ENCODE assay signal across 8 mouse cellular contexts in the genomic region with DNA sequence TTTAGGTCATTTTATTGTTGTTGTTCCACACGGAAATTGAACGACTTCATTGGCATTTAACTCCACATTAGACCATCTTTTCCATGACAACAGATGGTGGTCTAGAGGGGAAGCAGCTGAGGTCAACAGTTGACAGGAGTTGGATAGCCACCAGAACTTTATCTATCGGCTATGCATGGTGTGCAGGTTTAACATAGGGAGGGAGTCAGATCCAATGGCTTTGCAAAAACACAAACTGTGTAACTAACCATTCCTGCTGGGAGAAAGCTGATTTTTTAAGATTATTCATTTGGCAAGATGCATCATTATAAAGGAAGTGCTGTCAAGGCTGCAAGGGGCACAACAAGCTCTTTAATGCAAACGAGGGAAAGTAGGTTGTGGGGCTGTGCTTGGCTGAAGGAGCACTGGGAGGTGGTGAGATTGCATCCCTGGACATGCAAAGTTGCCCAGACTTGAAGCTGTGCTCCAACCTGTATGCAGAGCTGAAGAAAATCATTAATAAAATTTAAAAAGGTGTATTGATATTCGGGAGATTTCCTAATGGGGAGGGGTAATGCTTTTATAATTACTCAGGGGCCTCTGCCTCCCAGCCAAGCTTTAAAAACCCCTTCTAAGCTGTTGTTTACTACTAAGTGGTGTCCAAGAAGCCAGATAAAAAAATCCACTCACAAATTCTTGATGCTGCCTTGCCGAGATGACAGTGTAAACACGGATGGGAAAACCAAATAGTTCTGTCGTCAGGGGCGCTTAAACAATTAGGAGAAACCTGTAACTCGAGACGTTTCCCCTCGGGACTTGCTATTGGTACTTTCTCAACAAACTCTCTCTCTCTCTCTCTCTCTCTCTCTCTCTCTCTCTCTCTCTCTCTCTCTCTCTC. TPM values are rescaled to one million over a fixed set of nuclear protein-coding genes. Genes with fewer than 3 reads are reported as not detected.
DNase-seq lines count a peak whose midpoint lies in the region; ATAC-seq and TF ChIP-seq lines count a peak whose summit lies in the region.

No protein-coding gene starts in this region.

- H3K9me3 ChIP-seq in embryonic facial prominence, embryonic 11.5 days (replicated peaks; ENCODE audit: control insufficient read depth, low read length) = no peaks in the 10 kb centered on the region
- no peaks in the 10 kb centered on the region for H3K9me3 ChIP-seq in intestine, embryonic 16.5 days (ENCODE audit: control insufficient read depth, low read length)
- no peaks in the 10 kb centered on the region for H3K9me3 ChIP-seq in neural tube, embryonic 13.5 days

- 0 out of 2 replicates have a peak overlapping the region, but pooled peaks have one; percentile 69 for H3K4me2 ChIP-seq in embryonic facial prominence, embryonic 11.5 days (ENCODE audit: low read depth, low read length)
- peak overlapping the region; percentile 77 for H3K4me2 ChIP-seq in intestine, embryonic 16.5 days (ENCODE audit: low read depth, low read length)
- H3K4me2 ChIP-seq in neural tube, embryonic 13.5 days = peak overlapping the region; percentile 89

- H3K36me3 ChIP-seq in embryonic facial prominence, embryonic 11.5 days (replicated peaks; ENCODE audit: control insufficient read depth, insufficient read depth, low read depth, low read length) = no peaks in the 10 kb centered on the region
- no peaks in the 10 kb centered on the region for H3K36me3 ChIP-seq in intestine, embryonic 16.5 days (ENCODE audit: control insufficient read depth, insufficient read depth, low read length)
- H3K36me3 ChIP-seq in neural tube, embryonic 13.5 days = no peaks in the 10 kb centered on the region

- H3K4me1 ChIP-seq in embryonic facial prominence, embryonic 11.5 days (ENCODE audit: control insufficient read depth, insufficient read depth, low read length) = peaks cover 5% of the 10 kb centered on the region
- H3K4me1 ChIP-seq in intestine, embryonic 16.5 days (ENCODE audit: control insufficient read depth, insufficient read depth, low read length) = peaks cover 41% of the 10 kb centered on the region
- peaks cover 42% of the 10 kb centered on the region for H3K4me1 ChIP-seq in neural tube, embryonic 13.5 days (replicated peaks)

- TF ChIP-seq CTCF in layer of hippocampus, adult 2 months (conservative IDR thresholded peaks at IDR 0.05) = no peak

- no peak for ATAC-seq in embryonic facial prominence, embryonic 11.5 days (replicated peaks; ENCODE audit: insufficient number of reproducible peaks, low FRiP score, low TSS enrichment, low read depth)
- ATAC-seq in intestine, embryonic 16.5 days = no peak
- ATAC-seq in neural tube, embryonic 13.5 days (ENCODE audit: low read depth) = no peak

- DNase-seq in layer of hippocampus, adult 2 months (ENCODE audit: low spot score in 2 of 2) = no peak
- no peak for DNase-seq in layer of hippocampus, postnatal 10 days (ENCODE audit: low spot score in 2 of 2)
- DNase-seq in embryonic facial prominence, embryonic 11.5 days (ENCODE audit: low spot score) = peak; percentile 60
- no peak for DNase-seq in spleen, postnatal 14 days (ENCODE audit: low spot score in 2 of 2)
- DNase-seq in layer of hippocampus, adult 18-20 months (ENCODE audit: low spot score in 2 of 2) = no peak
- DNase-seq in spleen, postnatal 4 days (ENCODE audit: low spot score in 2 of 2) = no peak

- H3K9ac ChIP-seq in embryonic facial prominence, embryonic 11.5 days (replicated peaks; ENCODE audit: low read length) = no peak overlapping the region
- 0 out of 2 replicates have a peak overlapping the region, but pooled peaks have one; percentile 1 for H3K9ac ChIP-seq in intestine, embryonic 16.5 days (ENCODE audit: low read depth, low read length)
- no peak overlapping the region for H3K9ac ChIP-seq in neural tube, embryonic 13.5 days

- 7% methylated on average over 12 of the region's 12 CpGs for WGBS in embryonic facial prominence, embryonic 11.5 days
- WGBS in intestine, embryonic 16.5 days = 10% methylated on average over 12 of the region's 12 CpGs
- WGBS in neural tube, embryonic 13.5 days = 7% methylated on average over 12 of the region's 12 CpGs

- H3K27me3 ChIP-seq in embryonic facial prominence, embryonic 11.5 days (ENCODE audit: control insufficient read depth, insufficient read depth, low read length) = no peaks in the 10 kb centered on the region; the same call in 1 of the 2 replicates
- no peaks in the 10 kb centered on the region for H3K27me3 ChIP-seq in intestine, embryonic 16.5 days (replicated peaks; ENCODE audit: control insufficient read depth, insufficient read depth, low read length)
- H3K27me3 ChIP-seq in neural tube, embryonic 13.5 days = no peaks in the 10 kb centered on the region

- no peak overlapping the region for H3K27ac ChIP-seq in layer of hippocampus, adult 2 months
- no peak overlapping the region for H3K27ac ChIP-seq in embryonic facial prominence, embryonic 11.5 days (replicated peaks; ENCODE audit: low read depth, low read length)
- H3K27ac ChIP-seq in intestine, embryonic 16.5 days (ENCODE audit: low read length) = no peak overlapping the region
- peak overlapping the region; percentile 67; the same call in 1 of the 2 replicates for H3K27ac ChIP-seq in neural tube, embryonic 13.5 days (replicated peaks)

- H3K4me3 ChIP-seq in layer of hippocampus, adult 2 months = peak overlapping the region; percentile 22; the same call in 1 of the 2 replicates
- H3K4me3 ChIP-seq in embryonic facial prominence, embryonic 11.5 days (ENCODE audit: low read depth, low read length) = peak overlapping the region; percentile 60
- peak overlapping the region; percentile 67 for H3K4me3 ChIP-seq in intestine, embryonic 16.5 days (ENCODE audit: low read length)
- H3K4me3 ChIP-seq in neural tube, embryonic 13.5 days = peak overlapping the region; percentile 61

RNA-seq across cellular contexts. Expression of a gene that starts 1.3 kb away (rescaled TPM):
- 1 to 10 TPM; 3.1 to 3.5 TPM for total RNA-seq in layer of hippocampus, adult 2 months (2021)
- 1 to 10 TPM; 3.0 to 3.9 TPM for total RNA-seq in layer of hippocampus, postnatal 10 days (2021)
- polyA plus RNA-seq in embryonic facial prominence, embryonic 11.5 days (2014; fragmentation: Nextera tagmentation; extraction: Ambion mirVana) = 1.8 and 3.4 TPM in 2 replicates
- 1.9 and 2.5 TPM in 2 replicates for polyA plus RNA-seq in intestine, embryonic 16.5 days (2015; fragmentation: Nextera tagmentation; extraction: Ambion mirVana)
- polyA plus RNA-seq in neural tube, embryonic 13.5 days (2015; fragmentation: Nextera tagmentation; extraction: Ambion mirVana) = 6.6 TPM in 2 replicates
- total RNA-seq in layer of hippocampus, adult 18-20 months (2021) = 1 to 10 TPM; 2.6 to 3.3 TPM

RNA-seq across cellular contexts. Expression of a gene that starts 27.5 kb away (rescaled TPM):
- 10 to 100 TPM; 17.7 to 19.1 TPM for total RNA-seq in layer of hippocampus, adult 2 months (2021)
- 10 to 100 TPM; 47.2 to 47.7 TPM for total RNA-seq in layer of hippocampus, postnatal 10 days (2021)
- 673 and 680 TPM in 2 replicates for polyA plus RNA-seq in embryonic facial prominence, embryonic 11.5 days (2014; fragmentation: Nextera tagmentation; extraction: Ambion mirVana)
- polyA plus RNA-seq in intestine, embryonic 16.5 days (2015; fragmentation: Nextera tagmentation; extraction: Ambion mirVana) = 318 and 375 TPM in 2 replicates
- polyA plus RNA-seq in neural tube, embryonic 13.5 days (2015; fragmentation: Nextera tagmentation; extraction: Ambion mirVana) = 165 and 181 TPM in 2 replicates
- total RNA-seq in layer of hippocampus, adult 18-20 months (2021) = 10 to 100 TPM; 23.3 to 23.9 TPM
